Mouse (Mus musculus) heart, postnatal 0 days (tissue): Measurements from ENCODE around the gene Ubxn11. TPM values are rescaled to one million over a fixed set of nuclear protein-coding genes. Genes with fewer than 3 reads are reported as not detected.
A peak's percentile ranks its signal among the peaks of the same experiment; 100 is the strongest.

Experiments used
- ATAC-seq: fragments of 200-750 bp; cut with Nextera tagmentation; 2 replicates; pipeline ENCODE4 v1.8.0; 2017; ENCODE audit warnings: low read depth, moderate number of reproducible peaks, moderate library complexity; ENCODE audit not compliant: insufficient read depth
- DNase-seq: peaks from one replicate; pipeline ENCODE4 v3.0.0-alpha.2; 2016; ENCODE audit warnings: low spot score
- H3K27ac ChIP-seq: fragments of 300-500 bp; sonication (generic); 2 replicates; pipeline ENCODE4 v1.5.1; 2014; ENCODE audit warnings: low read depth, mild to moderate bottlenecking
- H3K27me3 ChIP-seq: fragments of 300-500 bp; sonication (generic); 2 replicates; pipeline ENCODE4 v1.6.1; 2014; ENCODE audit warnings: low read length, mixed read lengths; ENCODE audit not compliant: control insufficient read depth, insufficient read depth
- H3K36me3 ChIP-seq: fragments of 300-500 bp; sonication (generic); replicated peaks from 2 replicates; pipeline ENCODE4 v1.6.1; 2014; ENCODE audit warnings: low read length, mixed read lengths; ENCODE audit not compliant: control insufficient read depth, insufficient read depth
- H3K4me1 ChIP-seq: fragments of 300-500 bp; sonication (generic); 2 replicates; pipeline ENCODE4 v1.6.1; 2014; ENCODE audit warnings: antibody characterized with exemption; ENCODE audit not compliant: control insufficient read depth, insufficient read depth
- H3K4me2 ChIP-seq: fragments of 300-500 bp; sonication (generic); 2 replicates; pipeline ENCODE4 v1.6.1; 2014; ENCODE audit warnings: low read depth, mild to moderate bottlenecking, low read length, moderate library complexity
- H3K4me3 ChIP-seq: fragments of 300-500 bp; sonication (generic); 2 replicates; pipeline ENCODE4 v1.5.1; 2014; ENCODE audit warnings: low read depth, low read length
- H3K9ac ChIP-seq: fragments of 300-500 bp; sonication (generic); replicated peaks from 2 replicates; pipeline ENCODE4 v1.6.1; 2014; ENCODE audit warnings: low read depth, low read length, mixed read lengths
- H3K9me3 ChIP-seq: fragments of 300-500 bp; sonication (generic); replicated peaks from 2 replicates; pipeline ENCODE4 v1.6.1; 2016; ENCODE audit warnings: low read length; ENCODE audit not compliant: control insufficient read depth
- CTCF ChIP-seq: IDR thresholded peaks from 2 replicates; pipeline ENCODE4 v1.5.1; 2016; ENCODE audit warnings: antibody characterized with exemption, control low read depth, low read depth
- EP300 ChIP-seq: IDR thresholded peaks from 2 replicates; pipeline ENCODE4 v1.6.1; 2016; ENCODE audit warnings: antibody characterized with exemption, low read depth
- WGBS: fragments of 180-500 bp; shearing (Covaris S2); extraction: QIAGEN DNeasy Blood & Tissue Kit; methylation state at CpG from one replicate; pipeline ENCODE4 v1.1.7; 2014; 5-methylcytosine and 5-hydroxymethylcytosine counted together
- polyA plus RNA-seq: library from polyadenylated mRNA; unstranded; fragments of >200 nt; fragmentation: Nextera tagmentation; extraction: Ambion mirVana; gene quantifications from 2 replicates; pipeline ENCODE4 v1.2.1, GENCODE M21; 2015
- total RNA-seq: library from RNA; depleted of rRNA; stranded (reverse); fragments of >200 nt; gene quantifications from 2 replicates; pipeline ENCODE4 v1.2.3, GENCODE M21; 2014; ENCODE audit warnings: low replicate concordance

Ubxn11 gene
- total and polyA plus RNA-seq, 2 experiments from 2014 or later: 1.2 TPM; not detected in 1

GRCm38 (mm10) chr4:134120192-134120805, 17.9 kb downstream of the Ubxn11 start:
- 79% methylated on average over 6 of the region's 6 CpGs for WGBS
- Histone ChIP-seq H3K36me3 (no peaks in the 10 kb centered on the region), H3K9ac (no peak overlapping the region), H3K4me2 (no peak overlapping the region), H3K27me3 (no peaks in the 10 kb centered on the region), H3K4me1 (0 out of 2 replicates have a peak, but pooled peaks cover 2% of the 10 kb centered on the region), H3K4me3 (no peak overlapping the region), H3K27ac (no peak overlapping the region), H3K9me3 (no peaks in the 10 kb centered on the region)
- no peak for ATAC-seq
- TF ChIP-seq CTCF (no peak), EP300 (no peak)
- DNase-seq: no peak

- TF ChIP-seq EP300 (no peak), CTCF (no peak)
- H3K27ac ChIP-seq: no peak overlapping the region; the same call in 1 of the 2 replicates
- H3K27me3 ChIP-seq: no peaks in the 10 kb centered on the region
- DNase-seq (no peak), ATAC-seq (no peak)
- H3K9me3 ChIP-seq: no peaks in the 10 kb centered on the region
- 67% methylated on average over 4 of the region's 4 CpGs for WGBS
- H3K36me3 ChIP-seq: no peaks in the 10 kb centered on the region
- 0 out of 2 replicates have a peak, but pooled peaks cover 2% of the 10 kb centered on the region for H3K4me1 ChIP-seq
- H3K4me3 ChIP-seq: no peak overlapping the region
- H3K9ac ChIP-seq: no peak overlapping the region
- H3K4me2 ChIP-seq: no peak overlapping the region
Observed at GRCm38 (mm10) chr4:134120916-134121315, 18.5 kb downstream of the Ubxn11 start.

GRCm38 (mm10) chr4:134121571-134121970, 19.2 kb downstream of the Ubxn11 start:
- ATAC-seq (no peak), DNase-seq (no peak)
- no peaks in the 10 kb centered on the region for H3K9me3 ChIP-seq
- TF ChIP-seq CTCF (no peak), EP300 (no peak)
- no peak overlapping the region for H3K4me3 ChIP-seq
- H3K4me2 ChIP-seq: no peak overlapping the region
- H3K9ac ChIP-seq: no peak overlapping the region
- no peaks in the 10 kb centered on the region for H3K27me3 ChIP-seq
- H3K36me3 ChIP-seq: no peaks in the 10 kb centered on the region
- H3K27ac ChIP-seq: peak overlapping the region; percentile 44; the same call in 1 of the 2 replicates
- 0 out of 2 replicates have a peak, but pooled peaks cover 2% of the 10 kb centered on the region for H3K4me1 ChIP-seq
- WGBS: 57% methylated on average over 4 of the region's 4 CpGs

- H3K36me3 ChIP-seq: no peaks in the 10 kb centered on the region
- H3K27me3 ChIP-seq: no peaks in the 10 kb centered on the region
- no peak overlapping the region for H3K4me2 ChIP-seq
- no peak overlapping the region for H3K4me3 ChIP-seq
- DNase-seq: no peak
- H3K27ac ChIP-seq: peak overlapping the region; percentile 33; the same call in 1 of the 2 replicates
- 0 out of 2 replicates have a peak, but pooled peaks cover 2% of the 10 kb centered on the region for H3K4me1 ChIP-seq
- H3K9ac ChIP-seq: no peak overlapping the region
- WGBS: 34% methylated on average over 3 of the region's 3 CpGs
- TF ChIP-seq EP300 (no peak), CTCF (no peak)
- no peak for ATAC-seq
- no peaks in the 10 kb centered on the region for H3K9me3 ChIP-seq
Observed at GRCm38 (mm10) chr4:134122281-134122680, 19.9 kb downstream of the Ubxn11 start.

- DNase-seq (no peak), ATAC-seq (no peak)
- 94% methylated on average over 6 of the region's 6 CpGs for WGBS
- Histone ChIP-seq H3K4me2 (no peak overlapping the region), H3K27ac (no peak overlapping the region), H3K27me3 (no peaks in the 10 kb centered on the region), H3K9ac (no peak overlapping the region), H3K9me3 (no peaks in the 10 kb centered on the region), H3K4me1 (peaks cover 9% of the 10 kb centered on the region; the same call in 1 of the 2 replicates), H3K4me3 (no peak overlapping the region), H3K36me3 (no peaks in the 10 kb centered on the region)
- TF ChIP-seq EP300 (no peak), CTCF (no peak)
Observed at GRCm38 (mm10) chr4:134123147-134123546, 20.8 kb downstream of the Ubxn11 start.
